Mouse (Mus musculus) cerebellum, postnatal 10 days (tissue): ENCODE measurements at regions not wholly inside any gene's neighbourhood (a gene's known extent, or its start where the extent isn't known, plus 50 kb on each side); places are given as distances from the start of the nearest gene placed in this dataset.

Experiments used
- DNase-seq, 2 experiments: peaks; one replicate each; pipeline ENCODE4 v3.0.0; 2021; ENCODE audit warnings: mixed read lengths in 2 of 2

DNA sequence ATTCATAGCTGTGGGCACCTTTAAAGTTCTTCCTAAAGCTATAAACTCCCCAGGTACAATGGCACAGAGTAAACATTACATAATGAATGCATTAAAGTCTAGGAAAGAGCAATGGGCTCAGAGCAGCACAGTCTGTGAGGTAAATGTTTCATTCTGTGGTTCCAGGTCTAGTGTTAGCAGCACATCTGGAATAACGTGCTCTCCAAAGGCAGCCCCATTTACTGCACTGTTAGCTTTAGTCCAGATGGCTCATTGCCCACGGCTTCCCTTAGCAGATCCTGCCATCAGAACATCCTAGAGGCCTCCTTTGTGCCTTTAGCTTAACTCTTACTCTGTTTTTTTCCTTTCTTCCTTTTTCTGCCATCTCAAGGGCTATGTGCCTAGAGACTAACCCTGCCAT, 87.7 kb upstream of the Tspan7 start:
- no peak for DNase-seq

DNA sequence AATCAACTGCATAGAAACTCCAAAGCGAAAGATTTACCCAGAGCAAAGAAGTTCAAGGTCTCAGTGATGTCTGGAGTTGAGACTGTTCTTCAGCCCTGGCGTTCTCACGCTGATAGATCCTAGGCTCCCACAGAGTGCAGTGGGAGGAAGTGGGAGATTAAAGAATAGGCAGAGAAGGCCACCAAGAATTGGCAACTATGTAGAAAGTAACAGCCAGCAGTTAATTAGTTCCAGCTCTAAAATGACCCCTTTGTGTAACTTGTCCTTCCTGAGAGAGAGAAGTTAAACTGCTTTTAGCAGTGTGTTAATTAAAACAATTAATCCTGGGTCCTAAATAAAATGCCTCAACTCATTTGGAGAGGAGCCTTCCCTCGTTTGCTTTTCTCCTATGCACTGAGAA, 73.7 kb upstream of the Tspan7 start:
- DNase-seq: no peak

DNA sequence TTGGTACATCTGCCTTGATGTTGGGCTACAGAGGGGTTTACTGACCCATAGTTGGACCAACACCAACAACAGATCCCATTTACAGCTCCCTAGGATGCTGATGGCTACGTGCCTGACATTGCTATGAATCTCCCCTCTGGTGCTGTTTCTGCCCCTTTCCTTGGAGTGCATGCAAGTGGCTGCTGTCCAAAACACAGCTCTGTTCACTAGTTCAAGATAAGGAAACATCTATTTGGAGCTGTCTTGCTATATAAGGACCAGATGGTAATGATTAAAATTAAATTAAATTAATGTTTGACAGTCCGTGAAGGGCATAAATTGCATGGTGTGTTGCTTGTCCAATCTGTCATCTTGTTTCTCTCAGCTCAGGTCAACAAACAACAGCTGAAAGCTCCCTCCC, 62.5 kb upstream of the Tspan7 start:
- DNase-seq: peak; percentile 78 to 88
